Mouse (Mus musculus) ES-Bruce4 (cell line): ENCODE data around the gene Pdhx. TPM values are rescaled to one million over a fixed set of nuclear protein-coding genes. Genes with fewer than 3 reads are reported as not detected.

Experiments used
- H3K27ac ChIP-seq: 2 replicates; pipeline ENCODE4 v1.5.1; 2012; ENCODE audit warnings: low read length, inconsistent platforms; ENCODE audit not compliant: insufficient read depth
- H3K27me3 ChIP-seq: 2 replicates; pipeline ENCODE4 v1.6.1; 2012; ENCODE audit warnings: mild to moderate bottlenecking, low read length, inconsistent platforms; ENCODE audit not compliant: control insufficient read depth, poor library complexity, insufficient read depth, severe bottlenecking
- H3K36me3 ChIP-seq: 2 replicates; pipeline ENCODE4 v1.6.1; 2012; ENCODE audit warnings: inconsistent platforms, mild to moderate bottlenecking, low read length, moderate library complexity; ENCODE audit not compliant: control insufficient read depth, poor library complexity, insufficient read depth, severe bottlenecking
- H3K4me1 ChIP-seq: one replicate; pipeline ENCODE4 v1.8.1; 2011; ENCODE audit warnings: low read length; ENCODE audit not compliant: control insufficient read depth, insufficient read depth
- H3K4me3 ChIP-seq: 2 replicates; pipeline ENCODE4 v1.5.1; 2011; ENCODE audit warnings: low read depth, mild to moderate bottlenecking, low read length
- H3K9ac ChIP-seq: 2 replicates; pipeline ENCODE4 v1.6.1; 2012; ENCODE audit warnings: low read depth, mild to moderate bottlenecking, inconsistent platforms; ENCODE audit not compliant: poor library complexity, severe bottlenecking
- H3K9me3 ChIP-seq: replicated peaks from 2 replicates; pipeline ENCODE4 v1.6.1; 2012; ENCODE audit warnings: mild to moderate bottlenecking, low read length, inconsistent platforms; ENCODE audit not compliant: control insufficient read depth, poor library complexity, insufficient read depth, severe bottlenecking
- CTCF ChIP-seq: IDR thresholded peaks from one replicate; pipeline ENCODE4 v1.8.1; 2011; ENCODE audit warnings: low read depth, low read length
- EP300 ChIP-seq: IDR thresholded peaks from 2 replicates; pipeline ENCODE4 v1.6.1; 2011; ENCODE audit warnings: low read depth, low read length; ENCODE audit not compliant: insufficient read depth
- POLR2A ChIP-seq: IDR thresholded peaks from one replicate; pipeline ENCODE4 v1.8.1; 2011; ENCODE audit warnings: low read length; ENCODE audit not compliant: insufficient read depth
- polyA plus RNA-seq: library from polyadenylated mRNA; stranded (reverse); fragments of >200 nt; gene quantifications from 2 replicates; pipeline ENCODE4 v1.2.4, GENCODE M21; 2011; ENCODE audit warnings: low read depth; ENCODE audit not compliant: missing spikeins, insufficient read depth, insufficient read length

Gene Pdhx
- polyA plus RNA-seq, 1 experiment, result 16.7 TPM

DNA sequence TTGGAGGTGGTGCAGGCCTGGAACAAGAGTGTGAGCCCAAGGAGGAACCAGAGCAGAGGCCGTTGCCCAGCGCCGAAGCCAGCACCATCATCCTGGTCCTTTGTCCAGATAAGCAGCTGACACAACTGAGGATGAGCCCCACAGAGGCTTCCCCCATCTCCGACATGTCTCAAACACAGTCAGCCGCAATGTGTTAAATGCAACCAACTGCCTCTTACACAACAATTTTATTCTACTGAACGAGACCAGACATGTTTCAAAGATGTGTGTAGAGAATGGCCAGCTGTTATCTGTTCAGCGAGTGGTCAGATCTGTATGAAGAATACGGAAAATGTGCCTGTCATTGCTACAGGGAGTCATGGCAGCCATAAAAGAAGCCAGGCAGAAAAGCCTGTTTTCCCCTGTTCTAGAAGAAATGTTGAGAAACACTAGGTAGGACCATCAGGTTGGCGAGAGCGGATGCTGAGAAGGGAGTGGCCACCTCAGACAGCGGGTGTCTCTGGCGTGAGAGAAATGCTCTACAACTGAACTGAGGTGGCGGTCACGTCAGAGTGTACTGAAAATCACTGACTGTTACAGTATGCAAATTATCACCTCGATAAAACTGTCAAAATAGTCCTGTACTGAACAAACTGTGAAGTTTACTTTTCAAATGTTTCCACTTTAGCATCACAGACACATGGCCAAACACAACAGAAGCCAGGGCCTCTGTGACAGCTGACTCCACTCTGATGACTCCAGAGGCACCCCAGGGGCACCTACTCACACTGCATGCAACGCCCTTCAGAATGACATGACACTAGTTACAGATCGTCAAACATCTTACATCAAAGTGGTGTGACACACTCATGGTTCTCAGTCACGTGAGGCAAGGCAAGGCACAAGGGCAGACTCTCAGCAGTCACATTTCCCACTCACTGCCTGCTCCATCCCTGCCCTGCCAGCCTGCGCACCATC, 21.1 kb downstream of the Pdhx start:
- no peaks in the 10 kb centered on the region for H3K27me3 ChIP-seq
- no peaks in the 10 kb centered on the region for H3K9me3 ChIP-seq
- H3K27ac ChIP-seq, result no peak overlapping the region
- no peaks in the 10 kb centered on the region for H3K4me1 ChIP-seq
- no peaks in the 10 kb centered on the region; the same call in 1 of the 2 replicates for H3K36me3 ChIP-seq
- TF ChIP-seq CTCF (no peak), POLR2A (no peak), EP300 (no peak)
- H3K4me3 ChIP-seq, result no peak overlapping the region
- no peak overlapping the region for H3K9ac ChIP-seq

- Histone ChIP-seq H3K27ac (no peak overlapping the region), H3K36me3 (peaks cover 3% of the 10 kb centered on the region; the same call in 1 of the 2 replicates), H3K9ac (no peak overlapping the region), H3K9me3 (no peaks in the 10 kb centered on the region), H3K4me3 (no peak overlapping the region), H3K27me3 (no peaks in the 10 kb centered on the region), H3K4me1 (no peaks in the 10 kb centered on the region)
- no peak for TF ChIP-seq CTCF
- no peak for TF ChIP-seq POLR2A
- no peak for TF ChIP-seq EP300
Measured at GRCm38 (mm10) chr2:103045286-103045685, 28.0 kb downstream of the Pdhx start.

DNA sequence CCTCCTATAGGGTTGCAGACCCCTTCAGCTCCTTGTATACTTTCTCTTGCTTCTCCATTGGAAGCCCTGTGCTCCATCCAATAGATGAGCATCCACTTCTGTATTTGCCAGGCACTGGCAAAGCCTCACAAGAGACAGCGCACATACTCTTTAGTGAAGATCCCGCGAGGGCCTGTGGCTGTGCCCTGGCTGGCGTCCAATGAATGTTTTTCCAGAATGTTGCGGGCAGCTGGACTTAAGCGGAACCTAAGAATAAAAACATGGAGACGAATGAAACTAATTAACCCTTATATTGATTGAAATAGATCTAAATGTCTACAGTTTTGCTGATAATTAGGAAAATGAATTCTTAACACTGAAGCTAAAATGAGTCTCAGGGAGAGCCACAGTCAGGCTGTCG, 32.4 kb downstream of the Pdhx start:
- TF ChIP-seq POLR2A, result no peak
- TF ChIP-seq CTCF, result no peak
- no peak for TF ChIP-seq EP300
- Histone ChIP-seq H3K27me3 (no peaks in the 10 kb centered on the region), H3K4me3 (no peak overlapping the region)

DNA sequence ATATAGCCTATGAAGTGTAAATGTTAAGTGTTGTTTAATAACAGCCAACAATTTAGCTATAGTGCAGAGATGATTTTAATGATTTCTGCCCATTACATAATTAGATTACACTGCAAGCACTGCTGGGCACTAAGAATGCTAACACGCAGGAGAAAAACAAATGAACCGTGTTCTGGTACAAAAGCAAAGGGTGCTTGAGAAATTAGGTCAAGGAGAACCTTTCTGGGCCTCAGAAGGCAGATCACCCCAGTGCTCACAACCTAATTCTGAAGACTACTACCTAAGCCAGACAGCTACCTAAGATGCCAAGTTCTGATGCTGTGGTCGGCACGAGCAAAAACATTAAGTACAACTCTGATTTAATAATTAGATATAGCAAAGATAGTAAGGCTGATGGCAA, 35.5 kb downstream of the Pdhx start:
- H3K9me3 ChIP-seq, result no peaks in the 10 kb centered on the region

More for the DNA sequence above, 32.4 kb downstream of the Pdhx start:
- Histone ChIP-seq H3K9me3 (no peaks in the 10 kb centered on the region), H3K9ac (no peak overlapping the region), H3K27ac (no peak overlapping the region), H3K4me1 (no peaks in the 10 kb centered on the region), H3K36me3 (peaks cover 3% of the 10 kb centered on the region; the same call in 1 of the 2 replicates)

DNA sequence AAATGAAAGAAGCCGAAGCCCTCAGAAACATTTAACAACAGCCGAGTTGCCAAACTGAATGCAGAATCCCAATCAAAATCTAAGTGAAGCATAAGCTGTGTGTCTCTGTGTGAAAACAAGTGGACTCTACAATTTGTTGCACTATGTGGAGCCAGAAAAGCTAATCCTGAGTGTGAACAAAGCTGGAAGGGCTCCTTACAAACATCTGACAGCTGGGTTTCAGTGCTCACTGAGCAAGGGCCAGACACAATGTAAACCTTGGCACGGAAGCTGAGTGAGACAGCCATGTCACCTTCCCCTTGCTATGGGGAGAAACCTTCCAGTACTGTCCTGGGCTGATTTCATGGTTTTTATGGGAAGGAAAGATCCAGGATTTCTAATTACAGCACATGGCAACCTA, 50.6 kb downstream of the Pdhx start:
- H3K4me3 ChIP-seq, result no peak overlapping the region
- no peak overlapping the region for H3K27ac ChIP-seq
- no peaks in the 10 kb centered on the region for H3K9me3 ChIP-seq
- no peaks in the 10 kb centered on the region for H3K4me1 ChIP-seq
- no peaks in the 10 kb centered on the region for H3K27me3 ChIP-seq
- H3K9ac ChIP-seq, result no peak overlapping the region
- H3K36me3 ChIP-seq, result peaks cover 3% of the 10 kb centered on the region
- no peak for TF ChIP-seq CTCF
- TF ChIP-seq POLR2A, result no peak
- TF ChIP-seq EP300, result no peak

More for the DNA sequence above, 35.5 kb downstream of the Pdhx start:
- TF ChIP-seq POLR2A, result no peak
- TF ChIP-seq CTCF, result no peak
- no peak for TF ChIP-seq EP300
- Histone ChIP-seq H3K9ac (no peak overlapping the region), H3K36me3 (peaks cover 3% of the 10 kb centered on the region; the same call in 1 of the 2 replicates), H3K4me3 (no peak overlapping the region), H3K27me3 (no peaks in the 10 kb centered on the region), H3K4me1 (no peaks in the 10 kb centered on the region), H3K27ac (no peak overlapping the region)

- Histone ChIP-seq H3K4me1 (no peaks in the 10 kb centered on the region), H3K9me3 (no peaks in the 10 kb centered on the region), H3K9ac (no peak overlapping the region), H3K27me3 (no peaks in the 10 kb centered on the region), H3K4me3 (no peak overlapping the region), H3K27ac (no peak overlapping the region), H3K36me3 (peaks cover 3% of the 10 kb centered on the region)
- TF ChIP-seq EP300, result no peak
- TF ChIP-seq POLR2A, result no peak
- TF ChIP-seq CTCF, result no peak
Measured at GRCm38 (mm10) chr2:103020191-103020987, 52.9 kb downstream of the Pdhx start.
